In the genomic region with DNA sequence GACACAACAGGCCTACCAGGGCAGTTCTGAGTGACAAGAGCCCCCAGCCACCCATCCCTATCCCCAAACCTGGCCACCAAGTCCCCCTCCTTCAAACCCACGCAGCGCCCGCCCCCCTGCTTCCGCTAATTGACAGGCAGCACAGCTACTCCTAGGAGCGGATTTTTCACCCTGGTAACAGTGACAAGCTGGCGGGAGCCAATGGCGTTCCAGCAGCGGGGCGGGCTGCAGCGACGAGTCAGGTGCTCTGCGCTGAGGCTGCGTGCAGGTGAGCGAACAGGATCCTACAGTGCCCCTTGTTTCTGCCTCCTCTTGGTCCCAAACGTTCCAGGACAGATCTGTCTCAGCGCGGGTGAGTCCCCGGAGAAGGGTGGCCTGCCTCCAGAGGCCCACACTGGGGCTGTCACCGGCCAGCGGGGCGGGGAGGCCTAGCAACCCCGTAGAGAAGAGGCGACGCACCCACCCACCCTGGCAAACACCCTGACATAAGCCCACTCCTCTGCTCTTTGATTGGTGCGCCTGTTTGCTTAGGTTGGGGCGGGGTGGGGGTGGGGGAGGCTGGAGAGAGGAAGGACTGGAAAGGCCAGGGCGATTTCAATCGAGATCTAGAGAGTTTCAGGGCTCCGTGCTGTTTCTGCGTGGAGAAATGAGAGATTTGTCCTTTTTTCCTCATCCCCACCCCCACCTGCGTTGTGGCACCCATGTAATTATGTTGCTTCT, we compare ENCODE assay signal across 9 mouse cellular contexts. TPM values are rescaled to one million over a fixed set of nuclear protein-coding genes. Genes with fewer than 3 reads are reported as not detected.
A peak's percentile ranks its signal among the peaks of the same experiment; 100 is the strongest.
DNase-seq lines count a peak whose midpoint lies in the region; ATAC-seq and TF ChIP-seq lines count a peak whose summit lies in the region.
"Had no signal": no experiment of that assay in that cellular context is flagged by ENCODE, and none has a peak within 500 bp of the region (broad histone marks: within the 10 kb centered on the region; RNA-seq: fewer than 3 reads in every experiment).

A gene (plus strand): TSS at position 183 of the 720 bp plus-strand sequence.

- intact Hi-C loops in heart, postnatal 25 days (cut with DNase I): loop anchor here (5.0 kb wide), 1 partner anchor 179 kb away; no protein-coding TSS in a partner anchor

- no peaks in the 10 kb centered on the region for H3K9me3 ChIP-seq in ES-E14 (ENCODE audit: control insufficient read depth, insufficient read depth, low read depth, low read length)
- H3K9me3 ChIP-seq in forebrain, embryonic 16.5 days (ENCODE audit: control insufficient read depth, low read length): no peaks in the 10 kb centered on the region

- H3K36me3 ChIP-seq in ES-E14 (ENCODE audit: control insufficient read depth, insufficient read depth, low read length, poor library complexity, severe bottlenecking): no peaks in the 10 kb centered on the region
- peaks cover 29% of the 10 kb centered on the region for H3K36me3 ChIP-seq in forebrain, embryonic 16.5 days (ENCODE audit: control insufficient read depth, insufficient read depth)

- no peaks in the 10 kb centered on the region for H3K4me1 ChIP-seq in ES-E14 (ENCODE audit: control insufficient read depth in 2 of 2, insufficient read depth in 2 of 2, low read length in 2 of 2, poor library complexity in 1 of 2)
- H3K4me1 ChIP-seq in forebrain, embryonic 16.5 days (replicated peaks; ENCODE audit: control insufficient read depth, insufficient read depth, low read length): peaks cover 10% of the 10 kb centered on the region

- ATAC-seq in forebrain, embryonic 16.5 days: peak; percentile 99
- peak; percentile 52; the same call in 1 of the 2 replicates for ATAC-seq in neutrophil, adult 5-6 weeks (ENCODE audit: extremely low read depth, insufficient number of reproducible peaks, low FRiP score, poor library complexity, severe bottlenecking)

- peak within 1 kb of the TSS; percentile 81 for H3K4me3 ChIP-seq in ES-E14 (ENCODE audit: insufficient read depth in 1 of 2, low read depth in 1 of 2, low read length in 2 of 2, poor library complexity in 1 of 2, severe bottlenecking in 1 of 2)
- H3K4me3 ChIP-seq in forebrain, embryonic 16.5 days (replicated peaks; ENCODE audit: low read length): peak within 1 kb of the TSS; percentile 83

- in situ Hi-C loops in ES-E14 (cut with MboI; ENCODE audit: low sequenced_read_pairs in 2 of 2, unreplicated experiment in 2 of 2): no loop called here

- DNase-seq in ES-E14 (ENCODE audit: low read depth, low spot score): peak; percentile 68
- peak; percentile 91 to 97 for DNase-seq in cerebellum, adult 18-20 months
- DNase-seq in heart, postnatal 25 days (ENCODE audit: low spot score): peak; percentile 62
- DNase-seq in layer of hippocampus, adult 18-20 months (ENCODE audit: low spot score in 2 of 2): peak; percentile 90 to 94
- peak; percentile 90 to 93 for DNase-seq in lung, adult 18-20 months
- DNase-seq in testis, postnatal 14 days (ENCODE audit: low spot score): peak; percentile 82

- H3K9ac ChIP-seq in ES-E14 (ENCODE audit: insufficient read depth, low read depth, low read length, poor library complexity, severe bottlenecking): peak within 1 kb of the TSS; percentile 71
- peak within 1 kb of the TSS; percentile 79 for H3K9ac ChIP-seq in forebrain, embryonic 16.5 days (replicated peaks; ENCODE audit: low read depth, low read length)

- no peak within 1 kb of the TSS for H3K27ac ChIP-seq in ES-E14 (ENCODE audit: insufficient read depth, low read depth, low read length, poor library complexity, severe bottlenecking)
- peak within 1 kb of the TSS; percentile 87 for H3K27ac ChIP-seq in forebrain, embryonic 16.5 days (ENCODE audit: low read length)
- H3K27ac ChIP-seq: macrophage had no signal

- under 1% methylated on average over 31 of the region's 31 CpGs for WGBS in forebrain, embryonic 16.5 days

- no peaks in the 10 kb centered on the region for H3K27me3 ChIP-seq in forebrain, embryonic 16.5 days (replicated peaks; ENCODE audit: control insufficient read depth, insufficient read depth, low read length)

- peak within 1 kb of the TSS; percentile 62 for H3K4me2 ChIP-seq in forebrain, embryonic 16.5 days (ENCODE audit: low read length)

TF ChIP-seq in ES-E14, 5 proteins besides CTCF, POLR2A, EP300 and RAD21:
- peak; percentile 73; the same call in 1 of the 2 replicates for TF ChIP-seq CHD2 (IDR thresholded peaks at IDR 0.05; ENCODE audit: low read depth, low read length)
- no peak for TF ChIP-seq HCFC1 (IDR thresholded peaks at IDR 0.05; ENCODE audit: borderline replicate concordance, insufficient read depth, low read length)
TF ChIP-seq in ES-E14: peak in this region for 1.

RNA-seq across cellular contexts. Expression of the gene that starts here (rescaled TPM):
- total RNA-seq in ES-E14 (2012; rRNA removed): 3.5 and 4.0 TPM in 2 replicates
- polyA plus RNA-seq in forebrain, embryonic 16.5 days (2015; fragmentation: Nextera tagmentation; extraction: Ambion mirVana): 75.7 and 90.0 TPM in 2 replicates
- 10 to 100 TPM; 10.1 to 10.6 TPM for total RNA-seq in heart, postnatal 25 days (2021)
- 100 to 1,000 TPM; 162 to 167 TPM for total RNA-seq in layer of hippocampus, adult 18-20 months (2021)
- total RNA-seq in neutrophil, adult 5-6 weeks (2017): 0.86 and 1.6 TPM in 2 replicates

Comparison
In these comparisons a context has a peak if more than half of its experiments do, and no peak if none do; other contexts are left out.
1. RNA of the gene that starts here (total RNA-seq): 162 to 167 TPM in layer of hippocampus, adult 18-20 months; 10.1 to 10.6 TPM in heart, postnatal 25 days, 3.5 to 4.0 TPM in ES-E14 and 0.86 to 1.6 TPM in neutrophil, adult 5-6 weeks; every median in the first group is over 10 times any median in the second.
2. Peak in every context shown above with its lines, with median percentiles within 50 percentile points of each other: DNase-seq.